Comparison of ENCODE assay signal across 8 mouse cellular contexts in the genomic region with DNA sequence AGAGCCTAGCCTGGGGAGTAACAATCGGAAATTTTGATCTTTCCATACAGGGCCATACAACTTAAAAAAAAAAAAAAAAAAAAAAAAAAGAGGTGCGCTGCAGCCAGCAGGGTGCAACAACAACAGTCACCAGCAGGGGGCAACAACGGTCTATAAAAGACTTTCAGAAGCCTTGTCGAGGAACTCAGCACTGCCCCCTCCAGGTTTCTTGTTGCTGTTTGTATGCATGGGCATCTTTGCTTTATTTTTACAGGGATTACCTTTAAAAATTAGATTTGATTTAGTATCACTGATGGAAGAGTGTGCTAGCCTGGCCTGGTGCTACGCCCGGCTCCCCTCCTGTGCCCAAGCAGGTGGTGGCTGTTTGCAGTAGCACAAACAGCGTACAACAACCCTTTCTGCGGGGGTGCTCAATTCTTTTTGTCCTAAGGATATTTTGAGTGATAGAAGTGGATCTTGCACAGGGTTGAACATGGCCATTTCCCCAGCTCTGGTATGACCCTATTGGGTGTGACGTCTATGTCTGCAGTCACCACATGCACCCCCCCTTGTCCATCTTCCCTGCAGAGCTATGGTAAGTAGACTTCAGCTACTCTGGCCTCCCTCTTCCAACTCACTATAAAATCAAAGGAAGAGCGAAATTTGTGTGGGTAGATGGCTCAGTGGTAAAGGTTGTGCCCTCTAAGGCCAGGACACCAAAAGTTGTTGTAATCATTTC. TPM values are rescaled to one million over a fixed set of nuclear protein-coding genes. Genes with fewer than 3 reads are reported as not detected.
DNase-seq lines count a peak whose midpoint lies in the region; ATAC-seq and TF ChIP-seq lines count a peak whose summit lies in the region.

No protein-coding gene starts in this region.

- no peak for TF ChIP-seq EP300 in ES-Bruce4 (IDR thresholded peaks at IDR 0.05; ENCODE audit: insufficient read depth, low read depth, low read length)
- no peak for TF ChIP-seq EP300 in heart, postnatal 0 days (IDR thresholded peaks at IDR 0.05; ENCODE audit: low read depth)

- TF ChIP-seq CTCF in ES-Bruce4 (IDR thresholded peaks at IDR 0.05; ENCODE audit: low read depth, low read length): peak; percentile 77
- TF ChIP-seq CTCF in embryonic fibroblast, embryonic 13.5 days (IDR thresholded peaks at IDR 0.05; ENCODE audit: borderline replicate concordance, insufficient read depth, low read length): peak; percentile 62
- TF ChIP-seq CTCF in heart, postnatal 0 days (IDR thresholded peaks at IDR 0.05; ENCODE audit: low read depth): peak; percentile 92

- no peaks in the 10 kb centered on the region for H3K36me3 ChIP-seq in ES-Bruce4 (ENCODE audit: control insufficient read depth, insufficient read depth, low read length, poor library complexity, severe bottlenecking)
- no peaks in the 10 kb centered on the region for H3K36me3 ChIP-seq in heart, postnatal 0 days (replicated peaks; ENCODE audit: control insufficient read depth, insufficient read depth, low read length)

- no peak overlapping the region for H3K27ac ChIP-seq in ES-Bruce4 (ENCODE audit: insufficient read depth, low read length)
- H3K27ac ChIP-seq in embryonic fibroblast, embryonic 13.5 days (ENCODE audit: insufficient read depth, low read length): no peak overlapping the region
- no peak overlapping the region for H3K27ac ChIP-seq in heart, postnatal 0 days (ENCODE audit: low read depth)

- H3K9ac ChIP-seq in ES-Bruce4 (ENCODE audit: low read depth, poor library complexity, severe bottlenecking): no peak overlapping the region
- no peak overlapping the region for H3K9ac ChIP-seq in heart, postnatal 0 days (replicated peaks; ENCODE audit: low read depth, low read length)

- no peaks in the 10 kb centered on the region for H3K27me3 ChIP-seq in ES-Bruce4 (ENCODE audit: control insufficient read depth, insufficient read depth, low read length, poor library complexity, severe bottlenecking)
- H3K27me3 ChIP-seq in heart, postnatal 0 days (ENCODE audit: control insufficient read depth, insufficient read depth, low read length): peaks cover 12% of the 10 kb centered on the region; the same call in 1 of the 2 replicates

- no peak overlapping the region for H3K4me2 ChIP-seq in heart, postnatal 0 days (ENCODE audit: low read depth, low read length)

- WGBS in heart, postnatal 0 days: 36% methylated on average over 10 of the region's 10 CpGs

- DNase-seq in adrenal gland, postnatal 36 days: peak; percentile 91 to 95
- peak; percentile 85 for DNase-seq in heart, postnatal 0 days (ENCODE audit: low spot score)
- DNase-seq in layer of hippocampus, adult 18-20 months (ENCODE audit: low spot score in 2 of 2): peak; percentile 74 to 97
- peak; percentile 98 for DNase-seq in lung, postnatal 14 days
- DNase-seq in retina, postnatal 7 days (ENCODE audit: low read depth, low spot score): peak; percentile 84
- peak; percentile 68 for DNase-seq in urinary bladder, adult 2 months (ENCODE audit: low spot score)

- no peaks in the 10 kb centered on the region for H3K4me1 ChIP-seq in ES-Bruce4 (ENCODE audit: control insufficient read depth, insufficient read depth, low read length)
- no peaks in the 10 kb centered on the region for H3K4me1 ChIP-seq in embryonic fibroblast, embryonic 13.5 days (ENCODE audit: control insufficient read depth, insufficient read depth, low read length)
- no peaks in the 10 kb centered on the region for H3K4me1 ChIP-seq in heart, postnatal 0 days (ENCODE audit: control insufficient read depth, insufficient read depth)

- H3K9me3 ChIP-seq in ES-Bruce4 (replicated peaks; ENCODE audit: control insufficient read depth, insufficient read depth, low read length, poor library complexity, severe bottlenecking): no peaks in the 10 kb centered on the region
- no peaks in the 10 kb centered on the region for H3K9me3 ChIP-seq in heart, postnatal 0 days (replicated peaks; ENCODE audit: control insufficient read depth, low read length)

- no peak for ATAC-seq in heart, postnatal 0 days (ENCODE audit: insufficient read depth, low read depth)

- no peak for TF ChIP-seq POLR2A in ES-Bruce4 (IDR thresholded peaks at IDR 0.05; ENCODE audit: insufficient read depth, low read length)
- TF ChIP-seq POLR2A in embryonic fibroblast, embryonic 13.5 days (IDR thresholded peaks at IDR 0.05; ENCODE audit: low read depth, low read length): no peak

- no peak overlapping the region for H3K4me3 ChIP-seq in ES-Bruce4 (ENCODE audit: low read depth, low read length)
- H3K4me3 ChIP-seq in embryonic fibroblast, embryonic 13.5 days (ENCODE audit: insufficient read depth, low read length): no peak overlapping the region
- no peak overlapping the region for H3K4me3 ChIP-seq in heart, postnatal 0 days (ENCODE audit: low read depth, low read length)

RNA-seq across cellular contexts. Expression of a gene that starts 35.4 kb away (rescaled TPM):
- polyA plus RNA-seq in ES-Bruce4 (2011; ENCODE audit: insufficient read depth, insufficient read length, low read depth, missing spikeins): 0.72 and 1.0 TPM in 2 replicates
- under 1 TPM; 0.33 to 0.79 TPM for total RNA-seq in adrenal gland, postnatal 36 days (2021)
- polyA plus RNA-seq in embryonic fibroblast, embryonic 13.5 days (2011; ENCODE audit: insufficient read length, low read depth, missing spikeins): 0.30 TPM in 1 of 2 replicates, not detected in the other
- not detected in 2 replicates for total RNA-seq in heart, postnatal 0 days (2014; rRNA removed; ENCODE audit: low replicate concordance)
- 0.21 TPM in 1 of 2 replicates, not detected in the other for polyA plus RNA-seq in heart, postnatal 0 days (2015; fragmentation: Nextera tagmentation; extraction: Ambion mirVana)
- total RNA-seq in layer of hippocampus, adult 18-20 months (2021): 1 to 10 TPM; 2.7 to 3.7 TPM
- 0.22 and 0.29 TPM in 2 replicates for polyA plus RNA-seq in urinary bladder, adult 2 months (2012; rRNA removed)
